Mouse (Mus musculus): ENCODE data around the gene Hmcn2.

DNA sequence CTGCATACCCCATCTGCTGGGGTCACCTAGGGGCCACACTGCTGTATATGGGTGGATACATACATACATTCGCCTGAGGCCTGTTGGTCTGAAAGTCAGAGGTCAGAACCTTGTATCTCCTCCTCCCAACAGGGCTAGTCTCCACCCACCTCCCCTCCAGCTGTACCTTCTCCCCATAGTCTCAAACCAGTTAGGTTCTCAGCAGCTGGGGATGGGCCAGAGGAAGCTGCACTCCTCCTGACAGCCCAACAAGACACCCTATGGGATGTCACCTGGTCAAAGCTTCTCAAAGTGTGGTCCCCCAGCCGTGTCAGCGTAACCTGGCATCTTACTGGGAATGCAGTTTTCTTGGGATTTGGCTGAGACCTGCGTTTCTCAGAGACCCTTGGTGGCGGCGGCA is 17.8 kb upstream of the Hmcn2 start:
- TF ChIP-seq CTCF (IDR thresholded peaks at IDR 0.05; ENCODE audit: low read depth), result no peak
- TF ChIP-seq EP300 (IDR thresholded peaks at IDR 0.05; ENCODE audit: low read depth), result no peak

Measured in liver, postnatal 0 days (tissue).